Mouse (Mus musculus) forebrain, postnatal 0 days (tissue): ENCODE results near the gene Tmem39a. TPM values are rescaled to one million over a fixed set of nuclear protein-coding genes. Genes with fewer than 3 reads are reported as not detected.

Experiments
- ATAC-seq: fragments of 200-750 bp; cut with Nextera tagmentation; 2 replicates; pipeline ENCODE4 v1.8.0; 2017; ENCODE audit warnings: mild to moderate bottlenecking, moderate library complexity
- DNase-seq: peaks from one replicate; pipeline ENCODE4 v3.0.0-alpha.2; 2015
- H3K27ac ChIP-seq: fragments of 300-500 bp; sonication (generic); 2 replicates; pipeline ENCODE4 v1.5.1; 2014; ENCODE audit warnings: low read depth, mild to moderate bottlenecking, antibody characterized with exemption, low read length, moderate library complexity, mixed read lengths
- H3K27me3 ChIP-seq: fragments of 300-500 bp; sonication (generic); 2 replicates; pipeline ENCODE4 v1.6.1; 2014; ENCODE audit warnings: mild to moderate bottlenecking, low read length, mixed read lengths; ENCODE audit not compliant: insufficient read depth
- H3K36me3 ChIP-seq: fragments of 300-500 bp; sonication (generic); 2 replicates; pipeline ENCODE4 v1.6.1; 2014; ENCODE audit warnings: mild to moderate bottlenecking, moderate library complexity; ENCODE audit not compliant: insufficient read depth
- H3K4me1 ChIP-seq: fragments of 300-500 bp; sonication (generic); 2 replicates; pipeline ENCODE4 v1.6.1; 2014; ENCODE audit warnings: antibody characterized with exemption; ENCODE audit not compliant: insufficient read depth
- H3K4me2 ChIP-seq: fragments of 300-500 bp; sonication (generic); 2 replicates; pipeline ENCODE4 v1.6.1; 2014; ENCODE audit warnings: low read depth, mild to moderate bottlenecking, moderate library complexity
- H3K4me3 ChIP-seq: fragments of 300-500 bp; sonication (generic); 2 replicates; pipeline ENCODE4 v1.5.1; 2014; ENCODE audit warnings: low read depth, low read length, mixed read lengths
- H3K9ac ChIP-seq: fragments of 300-500 bp; sonication (generic); 2 replicates; pipeline ENCODE4 v1.6.1; 2014; ENCODE audit warnings: mild to moderate bottlenecking
- H3K9me3 ChIP-seq: fragments of 300-500 bp; sonication (generic); 2 replicates; pipeline ENCODE4 v1.6.1; 2016; ENCODE audit warnings: low read length
- CTCF ChIP-seq: sonication (generic); IDR thresholded peaks from 2 replicates; pipeline ENCODE4 v1.5.1; 2016; ENCODE audit warnings: antibody characterized with exemption, control low read depth, low read depth
- WGBS: fragments of 180-500 bp; shearing (Covaris S2); extraction: QIAGEN DNeasy Blood & Tissue Kit; methylation state at CpG from one replicate; pipeline ENCODE4 v1.1.7; 2014; 5-methylcytosine and 5-hydroxymethylcytosine counted together
- polyA plus RNA-seq: library from polyadenylated mRNA; unstranded; fragments of >200 nt; fragmentation: Nextera tagmentation; extraction: Ambion mirVana; gene quantifications from 2 replicates; pipeline ENCODE4 v1.2.1, GENCODE M21; 2015
- total RNA-seq: library from RNA; depleted of rRNA; stranded (reverse); fragments of >200 nt; gene quantifications from 2 replicates; pipeline ENCODE4 v1.2.3, GENCODE M21; 2014

The Tmem39a gene
- total and polyA plus RNA-seq, 2 experiments from 2014 or later: 14.4 to 16.2 TPM

GRCm38 (mm10) chr16:38536544-38537146, 21.9 kb upstream of the Tmem39a start:
- no peak overlapping the region for H3K27ac ChIP-seq
- H3K4me3 ChIP-seq: no peak overlapping the region
- TF ChIP-seq CTCF: peak; percentile 84
- H3K9me3 ChIP-seq: no peaks in the 10 kb centered on the region
- H3K36me3 ChIP-seq: peaks cover 69% of the 10 kb centered on the region
- peak; percentile 66 for ATAC-seq
- 38% methylated on average over 8 of the region's 8 CpGs for WGBS
- H3K27me3 ChIP-seq: no peaks in the 10 kb centered on the region
- H3K4me1 ChIP-seq: no peaks in the 10 kb centered on the region
- H3K9ac ChIP-seq: no peak overlapping the region
- peak; percentile 84 for DNase-seq
- no peak overlapping the region for H3K4me2 ChIP-seq

DNA sequence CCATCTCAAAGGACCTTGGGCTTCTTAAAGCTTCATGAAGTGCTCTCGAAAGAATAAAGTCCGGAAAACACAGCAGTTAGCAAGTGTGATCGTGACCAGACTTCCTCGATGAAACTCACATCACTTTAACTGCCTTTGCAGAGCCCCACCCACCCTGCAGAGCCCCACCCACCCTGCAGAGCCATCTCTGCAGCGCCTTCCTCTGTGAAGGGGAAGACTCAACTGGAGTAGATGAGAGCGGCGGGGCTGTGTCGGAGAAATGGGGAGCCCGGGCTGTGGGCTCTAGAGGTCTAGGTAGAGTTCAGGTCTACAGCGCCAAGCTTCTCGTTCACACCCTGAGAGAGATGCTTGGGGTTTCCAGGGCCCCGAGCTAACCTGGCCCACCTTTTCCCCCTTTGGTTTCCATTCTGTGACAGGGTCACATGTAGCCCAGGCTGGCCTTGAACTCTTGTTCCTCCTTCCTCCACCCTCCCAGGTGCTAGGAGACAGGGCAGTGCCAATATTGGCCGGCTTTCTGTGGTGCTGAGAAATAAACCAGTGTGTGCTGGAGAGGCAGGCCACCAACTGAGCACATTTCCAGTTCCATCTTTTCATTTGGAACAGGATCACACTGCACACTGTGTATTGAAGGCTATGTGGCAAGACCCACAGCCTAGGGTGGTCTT, 19.6 kb upstream of the Tmem39a start:
- Histone ChIP-seq H3K36me3 (peaks cover 67% of the 10 kb centered on the region), H3K4me2 (no peak overlapping the region), H3K27ac (no peak overlapping the region), H3K9me3 (no peaks in the 10 kb centered on the region), H3K4me3 (no peak overlapping the region), H3K9ac (no peak overlapping the region), H3K4me1 (no peaks in the 10 kb centered on the region), H3K27me3 (no peaks in the 10 kb centered on the region)
- DNase-seq (no peak), ATAC-seq (no peak)
- 89% methylated on average over 13 of the region's 13 CpGs for WGBS
- no peak for TF ChIP-seq CTCF

GRCm38 (mm10) chr16:38548000-38548399, 10.5 kb upstream of the Tmem39a start:
- WGBS: 100% methylated on average over 1 of the region's 1 CpGs
- H3K27ac ChIP-seq: no peak overlapping the region
- peaks cover 12% of the 10 kb centered on the region; the same call in 1 of the 2 replicates for H3K36me3 ChIP-seq
- H3K4me2 ChIP-seq: 0 out of 2 replicates have a peak overlapping the region, but pooled peaks have one; percentile 72
- H3K9me3 ChIP-seq: no peaks in the 10 kb centered on the region
- TF ChIP-seq CTCF: no peak
- no peak for DNase-seq
- ATAC-seq: no peak
- H3K4me3 ChIP-seq: no peak overlapping the region
- H3K4me1 ChIP-seq: peaks cover 14% of the 10 kb centered on the region
- H3K9ac ChIP-seq: no peak overlapping the region
- no peaks in the 10 kb centered on the region; the same call in 1 of the 2 replicates for H3K27me3 ChIP-seq

DNA sequence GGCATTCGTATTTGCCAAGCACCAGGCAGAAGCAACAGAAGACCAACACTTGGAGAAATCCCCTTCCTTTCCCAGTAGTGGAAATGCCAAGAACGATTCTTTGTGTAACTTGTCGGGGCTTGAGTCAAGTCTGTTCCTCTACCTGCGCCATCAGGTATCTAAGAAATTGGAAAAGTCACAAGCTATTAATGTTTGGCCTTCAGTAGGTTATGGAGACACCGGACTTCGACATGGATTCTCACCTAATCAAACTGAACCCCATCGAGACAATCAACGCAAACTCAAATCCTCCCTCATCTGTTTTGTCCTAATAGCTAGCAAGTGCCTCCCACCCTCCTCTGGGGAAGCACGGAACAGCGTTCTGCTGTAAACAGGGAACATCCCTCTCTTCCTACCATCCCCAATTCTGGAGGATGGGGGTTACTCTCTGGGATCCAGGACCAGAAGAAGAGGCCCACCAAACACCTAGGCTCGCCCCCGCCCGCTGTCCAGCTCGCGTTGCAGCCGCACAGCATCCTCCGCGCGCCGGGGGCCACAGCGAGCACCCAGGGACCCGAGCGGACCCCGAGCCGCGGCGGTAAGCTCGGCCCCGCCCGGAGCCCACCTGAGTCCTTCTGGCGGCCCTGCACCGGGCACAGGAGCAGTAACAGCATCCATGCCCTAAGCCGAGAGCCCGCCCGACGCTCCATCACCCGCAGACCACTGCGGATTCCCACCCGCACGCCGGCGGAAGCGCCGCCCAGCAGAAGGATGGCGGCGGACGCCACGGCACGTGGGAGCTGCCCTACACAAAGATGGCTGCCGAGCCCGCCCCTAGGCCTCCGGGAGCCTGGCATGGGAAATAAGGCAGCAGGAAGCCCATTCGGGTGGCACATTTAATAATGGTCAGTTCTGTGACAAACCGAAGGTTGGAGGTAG, 8.8 kb upstream of the Tmem39a start, which contains the start of gene Poglut1:
Gene Poglut1 (minus strand): TSS at position 780 of the 918 bp plus-strand sequence.
- H3K4me3 ChIP-seq: peak within 1 kb of the TSS; percentile 98
- WGBS: 2% methylated on average over 54 of the region's 54 CpGs
- peaks cover 6% of the 10 kb centered on the region; the same call in 1 of the 2 replicates for H3K27me3 ChIP-seq
- DNase-seq (peak; percentile 91), ATAC-seq (peak; percentile 99)
- TF ChIP-seq CTCF: 0 out of 2 replicates have a peak, but pooled peaks have one; percentile 11
- 0 out of 2 replicates have a peak, but pooled peaks cover 6% of the 10 kb centered on the region for H3K36me3 ChIP-seq
- H3K9me3 ChIP-seq: no peaks in the 10 kb centered on the region
- H3K9ac ChIP-seq: peak within 1 kb of the TSS; percentile 98
- peak within 1 kb of the TSS; percentile 72 for H3K4me2 ChIP-seq
- H3K27ac ChIP-seq: peak within 1 kb of the TSS; percentile 87
- peaks cover 14% of the 10 kb centered on the region for H3K4me1 ChIP-seq

DNA sequence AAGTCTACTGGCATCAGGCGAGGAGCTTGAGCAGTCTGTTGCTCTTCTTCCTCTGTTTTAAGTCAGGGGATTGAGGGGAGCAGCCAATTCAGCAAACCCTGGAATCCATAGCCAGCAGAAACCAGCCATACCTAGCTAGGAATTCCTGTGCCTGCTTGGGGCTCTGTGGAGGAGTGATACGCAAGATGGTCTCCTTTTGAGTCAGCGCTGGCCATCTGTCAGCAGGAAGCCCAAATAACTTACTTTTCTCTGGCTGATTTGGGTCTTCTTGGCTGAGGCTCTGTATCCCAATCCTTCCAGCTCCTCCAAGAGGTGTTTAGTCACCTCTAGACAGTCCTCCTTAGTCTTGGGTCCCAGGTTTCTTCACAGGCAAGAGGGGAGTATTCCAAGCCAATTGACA, 2.5 kb upstream of the Tmem39a start:
- H3K9me3 ChIP-seq: no peaks in the 10 kb centered on the region
- no peaks in the 10 kb centered on the region for H3K36me3 ChIP-seq
- peaks cover 10% of the 10 kb centered on the region for H3K27me3 ChIP-seq
- no peaks in the 10 kb centered on the region for H3K4me1 ChIP-seq
- H3K4me3 ChIP-seq: no peak overlapping the region
- no peak overlapping the region for H3K4me2 ChIP-seq
- 84% methylated on average over 3 of the region's 3 CpGs for WGBS
- no peak for TF ChIP-seq CTCF
- no peak overlapping the region for H3K9ac ChIP-seq
- ATAC-seq: no peak
- H3K27ac ChIP-seq: no peak overlapping the region
- DNase-seq: no peak

GRCm38 (mm10) chr16:38562131-38562967, 3.9 kb downstream of the Tmem39a start:
- WGBS: 7% methylated on average over 37 of the region's 37 CpGs
- Histone ChIP-seq H3K9ac (peak overlapping the region; percentile 74), H3K27ac (peak overlapping the region; percentile 78), H3K36me3 (peaks cover 3% of the 10 kb centered on the region; the same call in 1 of the 2 replicates), H3K9me3 (no peaks in the 10 kb centered on the region), H3K4me1 (peaks cover 7% of the 10 kb centered on the region), H3K4me2 (peak overlapping the region; percentile 77), H3K27me3 (peaks cover 4% of the 10 kb centered on the region; the same call in 1 of the 2 replicates), H3K4me3 (peak overlapping the region; percentile 71)
- TF ChIP-seq CTCF: no peak
- ATAC-seq (peak; percentile 98), DNase-seq (peak; percentile 99)
